In genomic region chr17:81044356-81044755, GRCm38 (mm10) we compare ENCODE assay signal across 27 mouse cellular contexts. TPM values are rescaled to one million over a fixed set of nuclear protein-coding genes. Genes with fewer than 3 reads are reported as not detected.
DNase-seq lines count a peak whose midpoint lies in the region; ATAC-seq lines count a peak whose summit lies in the region.
"Had no signal": no experiment of that assay in that cellular context is flagged by ENCODE, and none has a peak within 500 bp of the region (broad histone marks: within the 10 kb centered on the region; RNA-seq: fewer than 3 reads in every experiment).

No protein-coding gene starts in this region.

- 70% methylated on average over 3 of the region's 3 CpGs for WGBS in forebrain, embryonic 14.5 days
- 95% methylated on average over 3 of the region's 3 CpGs for WGBS in forebrain, embryonic 10.5 days
- 80% methylated on average over 3 of the region's 3 CpGs for WGBS in midbrain, embryonic 12.5 days
- 73% methylated on average over 3 of the region's 3 CpGs for WGBS in midbrain, embryonic 16.5 days
- WGBS in forebrain, embryonic 16.5 days = 54% methylated on average over 3 of the region's 3 CpGs

- H3K27ac ChIP-seq in forebrain, embryonic 14.5 days (ENCODE audit: low read depth, low read length) = no peak overlapping the region
- H3K27ac ChIP-seq in forebrain, embryonic 10.5 days = no peak overlapping the region
- no peak overlapping the region for H3K27ac ChIP-seq in midbrain, embryonic 12.5 days (replicated peaks)
- no peak overlapping the region for H3K27ac ChIP-seq in midbrain, embryonic 16.5 days (ENCODE audit: low read length)
- peak overlapping the region; percentile 52; the same call in 1 of the 2 replicates for H3K27ac ChIP-seq in forebrain, embryonic 16.5 days (ENCODE audit: low read length)
- H3K27ac ChIP-seq: gastrocnemius, adult 2 months; heart, embryonic 13.5 days; hindbrain, embryonic 14.5 days; hindbrain, postnatal 0 days had no signal

- no peak overlapping the region for H3K9ac ChIP-seq in forebrain, embryonic 14.5 days (ENCODE audit: low read length)
- H3K9ac ChIP-seq in midbrain, embryonic 12.5 days (replicated peaks) = no peak overlapping the region
- no peak overlapping the region for H3K9ac ChIP-seq in midbrain, embryonic 16.5 days (ENCODE audit: low read depth, low read length)
- H3K9ac ChIP-seq in forebrain, embryonic 16.5 days (replicated peaks; ENCODE audit: low read depth, low read length) = no peak overlapping the region
- H3K9ac ChIP-seq: heart, embryonic 13.5 days; hindbrain, embryonic 14.5 days had no signal

- peaks cover 25% of the 10 kb centered on the region for H3K36me3 ChIP-seq in forebrain, embryonic 14.5 days (ENCODE audit: control insufficient read depth, insufficient read depth, low read length)
- peaks cover 61% of the 10 kb centered on the region for H3K36me3 ChIP-seq in forebrain, embryonic 10.5 days (replicated peaks)
- H3K36me3 ChIP-seq in midbrain, embryonic 12.5 days = peaks cover 23% of the 10 kb centered on the region; the same call in 1 of the 2 replicates
- H3K36me3 ChIP-seq in midbrain, embryonic 16.5 days (ENCODE audit: control insufficient read depth, insufficient read depth, low read length) = no peaks in the 10 kb centered on the region
- H3K36me3 ChIP-seq in forebrain, embryonic 16.5 days (ENCODE audit: control insufficient read depth, insufficient read depth) = 0 out of 2 replicates have a peak, but pooled peaks cover 2% of the 10 kb centered on the region

- H3K27me3 ChIP-seq in forebrain, embryonic 14.5 days (replicated peaks; ENCODE audit: control insufficient read depth, insufficient read depth, low read length) = no peaks in the 10 kb centered on the region
- H3K27me3 ChIP-seq in forebrain, embryonic 10.5 days (ENCODE audit: poor library complexity, severe bottlenecking) = no peaks in the 10 kb centered on the region
- H3K27me3 ChIP-seq in midbrain, embryonic 12.5 days = no peaks in the 10 kb centered on the region
- no peaks in the 10 kb centered on the region for H3K27me3 ChIP-seq in midbrain, embryonic 16.5 days (ENCODE audit: control insufficient read depth, insufficient read depth, low read depth, low read length)
- no peaks in the 10 kb centered on the region for H3K27me3 ChIP-seq in forebrain, embryonic 16.5 days (replicated peaks; ENCODE audit: control insufficient read depth, insufficient read depth, low read length)
- H3K27me3 ChIP-seq: CH12.LX; heart, embryonic 13.5 days; Patski had no signal

- ATAC-seq in forebrain, embryonic 14.5 days = peak; percentile 40; the same call in 1 of the 2 replicates
- peak; percentile 27; the same call in 1 of the 2 replicates for ATAC-seq in midbrain, embryonic 12.5 days (ENCODE audit: low FRiP score, low read depth)
- no peak for ATAC-seq in midbrain, embryonic 16.5 days
- peak; percentile 68 for ATAC-seq in forebrain, embryonic 16.5 days
- ATAC-seq: hindbrain, postnatal 0 days; intestine, embryonic 16.5 days; Patski had no signal

- peak; percentile 25 for DNase-seq in forebrain, embryonic 14.5 days (ENCODE audit: low spot score)
- DNase-seq in forebrain, embryonic 10.5 days (ENCODE audit: extremely low spot score, low spot score) = no peak
- DNase-seq in brain, adult 2 months (ENCODE audit: low read depth, low spot score) = peak; percentile 29
- DNase-seq in cerebellum, postnatal 4 days (ENCODE audit: low spot score in 2 of 2) = no peak
- DNase-seq: adrenal gland, postnatal 10 days; adrenal gland, postnatal 36 days; B cell, adult 2 months; cerebellum, adult 11-12 months; cerebellum, adult 8-10 months; cerebellum, postnatal 10 days; cerebellum, postnatal 36 days; gastrocnemius, adult 2 months; gastrocnemius, postnatal 25 days; heart, adult 18-20 months; heart, postnatal 14 days; heart, postnatal 4 days; kidney, adult 18-20 months had no signal

- H3K9me3 ChIP-seq in forebrain, embryonic 14.5 days (replicated peaks; ENCODE audit: control insufficient read depth, low read length) = no peaks in the 10 kb centered on the region
- no peaks in the 10 kb centered on the region for H3K9me3 ChIP-seq in forebrain, embryonic 10.5 days
- H3K9me3 ChIP-seq in midbrain, embryonic 12.5 days = no peaks in the 10 kb centered on the region
- no peaks in the 10 kb centered on the region for H3K9me3 ChIP-seq in midbrain, embryonic 16.5 days (replicated peaks; ENCODE audit: control insufficient read depth, low read length, poor library complexity, severe bottlenecking)
- H3K9me3 ChIP-seq in forebrain, embryonic 16.5 days (ENCODE audit: control insufficient read depth, low read length) = no peaks in the 10 kb centered on the region
- H3K9me3 ChIP-seq: G1E; heart, embryonic 13.5 days had no signal

- H3K4me1 ChIP-seq in forebrain, embryonic 14.5 days (ENCODE audit: control insufficient read depth, insufficient read depth, low read length) = no peaks in the 10 kb centered on the region
- H3K4me1 ChIP-seq in forebrain, embryonic 10.5 days = peaks cover 3% of the 10 kb centered on the region; the same call in 1 of the 2 replicates
- peaks cover 4% of the 10 kb centered on the region; the same call in 1 of the 2 replicates for H3K4me1 ChIP-seq in midbrain, embryonic 12.5 days
- H3K4me1 ChIP-seq in midbrain, embryonic 16.5 days (ENCODE audit: control insufficient read depth, insufficient read depth, low read length) = no peaks in the 10 kb centered on the region
- H3K4me1 ChIP-seq in forebrain, embryonic 16.5 days (replicated peaks; ENCODE audit: control insufficient read depth, insufficient read depth, low read length) = no peaks in the 10 kb centered on the region

- H3K4me2 ChIP-seq in forebrain, embryonic 14.5 days (ENCODE audit: low read length) = no peak overlapping the region
- no peak overlapping the region for H3K4me2 ChIP-seq in midbrain, embryonic 12.5 days (replicated peaks)
- H3K4me2 ChIP-seq in midbrain, embryonic 16.5 days (ENCODE audit: low read length) = no peak overlapping the region
- H3K4me2 ChIP-seq in forebrain, embryonic 16.5 days (ENCODE audit: low read length) = no peak overlapping the region
- H3K4me2 ChIP-seq: heart, embryonic 13.5 days; hindbrain, embryonic 14.5 days had no signal

- no peak overlapping the region for H3K4me3 ChIP-seq in forebrain, embryonic 14.5 days (ENCODE audit: low read depth, low read length)
- H3K4me3 ChIP-seq in forebrain, embryonic 10.5 days = no peak overlapping the region
- no peak overlapping the region for H3K4me3 ChIP-seq in midbrain, embryonic 12.5 days
- no peak overlapping the region for H3K4me3 ChIP-seq in midbrain, embryonic 16.5 days (ENCODE audit: low read depth, low read length)
- H3K4me3 ChIP-seq in forebrain, embryonic 16.5 days (replicated peaks; ENCODE audit: low read length) = no peak overlapping the region
- H3K4me3 ChIP-seq: gastrocnemius, adult 2 months; heart, embryonic 13.5 days had no signal

RNA-seq across cellular contexts. Expression of gene Thumpd2, which starts 20.5 kb away (rescaled TPM):
- polyA plus RNA-seq in forebrain, embryonic 14.5 days (2014; fragmentation: Nextera tagmentation; extraction: Ambion mirVana) = 10.1 and 10.3 TPM in 2 replicates
- 15.9 and 17.0 TPM in 2 replicates for polyA plus RNA-seq in forebrain, embryonic 10.5 days (2016; fragmentation: Nextera tagmentation; extraction: Ambion mirVana)
- polyA plus RNA-seq in midbrain, embryonic 12.5 days (2016; fragmentation: Nextera tagmentation; extraction: Ambion mirVana) = 11.7 and 14.1 TPM in 2 replicates
- polyA plus RNA-seq in midbrain, embryonic 16.5 days (2015; fragmentation: Nextera tagmentation; extraction: Ambion mirVana) = 6.9 and 7.2 TPM in 2 replicates
- 9.0 and 10.0 TPM in 2 replicates for polyA plus RNA-seq in forebrain, embryonic 16.5 days (2015; fragmentation: Nextera tagmentation; extraction: Ambion mirVana)

Comparison
In these comparisons a context has a peak if more than half of its experiments do, and no peak if none do; other contexts are left out.
1. DNase-seq: peak in forebrain, embryonic 14.5 days (single experiment) and brain, adult 2 months (single experiment); none in forebrain, embryonic 10.5 days (single experiment) and cerebellum, postnatal 4 days (0 of 2).